Mouse (Mus musculus): Measurements from ENCODE around the gene Slc3a2. TPM values are rescaled to one million over a fixed set of nuclear protein-coding genes. Genes with fewer than 3 reads are reported as not detected.
A peak's percentile ranks its signal among the peaks of the same experiment; 100 is the strongest.
"Not testable (repeated sequence)": the region's sequence is repeated elsewhere in the genome, so short reads cannot be mapped to it uniquely, and the experiment has no call there.

The Slc3a2 gene
- total RNA-seq, 2 experiments from 2014 or later = 206 to 242 TPM

GRCm38 (mm10) chr19:8728335-8729099 is 5.3 kb upstream of the Slc3a2 start:
- ATAC-seq (replicated peaks; ENCODE audit: low FRiP score, poor library complexity, severe bottlenecking) = not testable (repeated sequence)

- no peak for ATAC-seq (replicated peaks; ENCODE audit: low FRiP score, poor library complexity, severe bottlenecking)
These were observed 4.4 kb upstream of the Slc3a2 start for GRCm38 (mm10) chr19:8727495-8728114.

- no peak for ATAC-seq (replicated peaks; ENCODE audit: low FRiP score, poor library complexity, severe bottlenecking)
These were observed 3.6 kb upstream of the Slc3a2 start for GRCm38 (mm10) chr19:8726609-8727390.

- no peak for ATAC-seq (replicated peaks; ENCODE audit: low FRiP score, poor library complexity, severe bottlenecking)
These were observed 2.0 kb upstream of the Slc3a2 start for GRCm38 (mm10) chr19:8725081-8725613.

- ATAC-seq (replicated peaks; ENCODE audit: low FRiP score, poor library complexity, severe bottlenecking) = no peak
These were observed 1.2 kb upstream of the Slc3a2 start for GRCm38 (mm10) chr19:8724392-8724791.

GRCm38 (mm10) chr19:8723574-8724346 is 591 bp upstream of the Slc3a2 start:
- ATAC-seq (replicated peaks; ENCODE audit: low FRiP score, poor library complexity, severe bottlenecking) = 0 out of 2 replicates have a peak, but pooled peaks have one; percentile 17

- peak; percentile 16 for ATAC-seq (replicated peaks; ENCODE audit: low FRiP score, poor library complexity, severe bottlenecking)
These were observed 636 bp downstream of the Slc3a2 start for GRCm38 (mm10) chr19:8722559-8722906.

- ATAC-seq (replicated peaks; ENCODE audit: low FRiP score, poor library complexity, severe bottlenecking) = no peak
These were observed 1.1 kb downstream of the Slc3a2 start for GRCm38 (mm10) chr19:8722021-8722420.

- ATAC-seq (replicated peaks; ENCODE audit: low FRiP score, poor library complexity, severe bottlenecking) = no peak
These were observed 1.8 kb downstream of the Slc3a2 start for GRCm38 (mm10) chr19:8721378-8721777.

GRCm38 (mm10) chr19:8719037-8719436 is 4.1 kb downstream of the Slc3a2 start:
- ATAC-seq (replicated peaks; ENCODE audit: low FRiP score, poor library complexity, severe bottlenecking) = not testable (repeated sequence)

- peak; percentile 48 for ATAC-seq (replicated peaks; ENCODE audit: low FRiP score, poor library complexity, severe bottlenecking)
These were observed 4.8 kb downstream of the Slc3a2 start for GRCm38 (mm10) chr19:8718357-8718756.

- ATAC-seq (replicated peaks; ENCODE audit: low FRiP score, poor library complexity, severe bottlenecking) = no peak
These were observed 6.2 kb downstream of the Slc3a2 start for GRCm38 (mm10) chr19:8716767-8717475.

GRCm38 (mm10) chr19:8715868-8716766 is 7.1 kb downstream of the Slc3a2 start:
- ATAC-seq (replicated peaks; ENCODE audit: low FRiP score, poor library complexity, severe bottlenecking) = peak; percentile 26; the same call in 1 of the 2 replicates

GRCm38 (mm10) chr19:8714653-8715481 is 8.3 kb downstream of the Slc3a2 start:
- ATAC-seq (replicated peaks; ENCODE audit: low FRiP score, poor library complexity, severe bottlenecking) = peak; percentile 67

GRCm38 (mm10) chr19:8713997-8714652 is 9.0 kb downstream of the Slc3a2 start:
- ATAC-seq (replicated peaks; ENCODE audit: low FRiP score, poor library complexity, severe bottlenecking) = peak; percentile 13; the same call in 1 of the 2 replicates

- ATAC-seq (replicated peaks; ENCODE audit: low FRiP score, poor library complexity, severe bottlenecking) = peak; percentile 78
These were observed 9.7 kb downstream of the Slc3a2 start for GRCm38 (mm10) chr19:8713306-8713996.

Data from erythroid progenitor cell, adult 5-6 weeks (primary cell).